ENCODE assay signal across 9 mouse cellular contexts in genomic region chr6:51732298-51732895, GRCm38 (mm10).
DNase-seq lines count a peak whose midpoint lies in the region; ATAC-seq and TF ChIP-seq lines count a peak whose summit lies in the region.
"Had no signal": no experiment of that assay in that cellular context is flagged by ENCODE, and none has a peak within 500 bp of the region (broad histone marks: within the 10 kb centered on the region; RNA-seq: fewer than 3 reads in every experiment).

No protein-coding gene starts in this region.

- no peaks in the 10 kb centered on the region for H3K27me3 ChIP-seq in hindbrain, embryonic 15.5 days
- H3K27me3 ChIP-seq in intestine, postnatal 0 days (replicated peaks; ENCODE audit: control insufficient read depth, insufficient read depth, low read length), result no peaks in the 10 kb centered on the region
- H3K27me3 ChIP-seq: limb, embryonic 12.5 days had no signal

- H3K4me1 ChIP-seq in hindbrain, embryonic 15.5 days (replicated peaks), result peaks cover 21% of the 10 kb centered on the region
- no peaks in the 10 kb centered on the region for H3K4me1 ChIP-seq in intestine, postnatal 0 days (replicated peaks; ENCODE audit: control insufficient read depth, insufficient read depth, low read length)

- TF ChIP-seq CTCF in intestine, postnatal 0 days (IDR thresholded peaks at IDR 0.05; ENCODE audit: low read depth), result no peak

- no peak overlapping the region for H3K4me3 ChIP-seq in hindbrain, embryonic 15.5 days
- H3K4me3 ChIP-seq in intestine, postnatal 0 days (ENCODE audit: low read depth, low read length), result no peak overlapping the region
- H3K4me3 ChIP-seq: limb, embryonic 12.5 days had no signal

- H3K9ac ChIP-seq in hindbrain, embryonic 15.5 days, result no peak overlapping the region
- H3K9ac ChIP-seq in intestine, postnatal 0 days (ENCODE audit: low read depth, low read length), result no peak overlapping the region
- H3K9ac ChIP-seq: limb, embryonic 12.5 days had no signal

- DNase-seq in frontal cortex, postnatal 14 days (ENCODE audit: low spot score in 2 of 2), result no peak
- DNase-seq in right cerebral cortex, adult 18-20 months, result peak; percentile 12
- DNase-seq in right cerebral cortex, postnatal 25 days, result no peak
- no peak for DNase-seq in yolk sac, embryonic 10.5 days (ENCODE audit: low spot score)
- DNase-seq in urinary bladder, postnatal 14 days (ENCODE audit: low spot score), result no peak

- no peak overlapping the region for H3K4me2 ChIP-seq in hindbrain, embryonic 15.5 days
- H3K4me2 ChIP-seq in intestine, postnatal 0 days (replicated peaks; ENCODE audit: low read depth), result no peak overlapping the region
- H3K4me2 ChIP-seq: limb, embryonic 12.5 days had no signal

- H3K36me3 ChIP-seq in hindbrain, embryonic 15.5 days, result no peaks in the 10 kb centered on the region
- H3K36me3 ChIP-seq in intestine, postnatal 0 days (ENCODE audit: control insufficient read depth, insufficient read depth), result no peaks in the 10 kb centered on the region
- H3K36me3 ChIP-seq: limb, embryonic 12.5 days had no signal

- peak overlapping the region; percentile 61 for H3K27ac ChIP-seq in hindbrain, embryonic 15.5 days (replicated peaks)
- H3K27ac ChIP-seq in intestine, postnatal 0 days (ENCODE audit: low read depth, low read length), result no peak overlapping the region
- H3K27ac ChIP-seq: limb, embryonic 12.5 days had no signal

- 66% methylated on average over 11 of the region's 11 CpGs for WGBS in hindbrain, embryonic 15.5 days
- WGBS in intestine, postnatal 0 days, result 72% methylated on average over 11 of the region's 11 CpGs

- H3K9me3 ChIP-seq in hindbrain, embryonic 15.5 days, result no peaks in the 10 kb centered on the region
- no peaks in the 10 kb centered on the region for H3K9me3 ChIP-seq in intestine, postnatal 0 days (ENCODE audit: control insufficient read depth)
- H3K9me3 ChIP-seq: limb, embryonic 12.5 days had no signal

- peak; percentile 66 for ATAC-seq in frontal cortex, adult (ENCODE audit: low TSS enrichment)
- ATAC-seq in hindbrain, embryonic 15.5 days (ENCODE audit: low FRiP score, low read depth), result peak; percentile 66; the same call in 1 of the 2 replicates
- no peak for ATAC-seq in intestine, postnatal 0 days
